Mouse (Mus musculus) ES-E14 (cell line): ENCODE data around the gene Sfxn3. TPM values are rescaled to one million over a fixed set of nuclear protein-coding genes. Genes with fewer than 3 reads are reported as not detected.
A peak's percentile ranks its signal among the peaks of the same experiment; 100 is the strongest.

Source experiments
- DNase-seq: peaks from one replicate; pipeline ENCODE4 v3.0.0-alpha.2; 2013; ENCODE audit warnings: low read depth, low spot score
- H3K27ac ChIP-seq: 2 replicates; pipeline ENCODE4 v1.5.1; 2012; ENCODE audit warnings: low read depth, mild to moderate bottlenecking, low read length, moderate library complexity, mixed read lengths; ENCODE audit not compliant: poor library complexity, insufficient read depth, severe bottlenecking
- H3K36me3 ChIP-seq: 2 replicates; pipeline ENCODE4 v1.6.1; 2012; ENCODE audit warnings: mild to moderate bottlenecking, low read length, moderate library complexity, mixed read lengths; ENCODE audit not compliant: control insufficient read depth, poor library complexity, insufficient read depth, severe bottlenecking
- H3K4me1 ChIP-seq, 2 experiments: fragments of 150-350 bp in 1 of 2; sonication (generic) in 1 of 2; 2 replicates each; pipeline ENCODE4 v1.6.1; 2012; ENCODE audit warnings: low read length in 2 of 2, mild to moderate bottlenecking in 1 of 2, mixed read lengths in 1 of 2; ENCODE audit not compliant: control insufficient read depth in 2 of 2, insufficient read depth in 2 of 2, poor library complexity in 1 of 2
- H3K4me3 ChIP-seq, 2 experiments: fragments of 150-350 bp in 1 of 2; sonication (generic) in 1 of 2; 2 replicates each; pipeline ENCODE4 v1.5.1; 2012; ENCODE audit warnings: low read length in 2 of 2, low read depth in 1 of 2, mild to moderate bottlenecking in 1 of 2, mixed read lengths in 1 of 2; ENCODE audit not compliant: insufficient read depth in 1 of 2, poor library complexity in 1 of 2, severe bottlenecking in 1 of 2
- H3K9ac ChIP-seq: 2 replicates; pipeline ENCODE4 v1.6.1; 2012; ENCODE audit warnings: low read depth, mild to moderate bottlenecking, low read length, mixed read lengths; ENCODE audit not compliant: poor library complexity, insufficient read depth, severe bottlenecking
- H3K9me3 ChIP-seq: fragments of 150-350 bp; sonication (generic); 2 replicates; pipeline ENCODE4 v1.6.1; 2012; ENCODE audit warnings: low read depth, mild to moderate bottlenecking, low read length; ENCODE audit not compliant: control insufficient read depth, insufficient read depth
- CHD2 ChIP-seq: IDR thresholded peaks from 2 replicates; pipeline ENCODE4 v1.6.1; 2014; ENCODE audit warnings: mild to moderate bottlenecking, low read depth, low read length, inconsistent platforms
- HCFC1 ChIP-seq: IDR thresholded peaks from 2 replicates; pipeline ENCODE4 v1.6.1; 2012; ENCODE audit warnings: low read length, inconsistent platforms, borderline replicate concordance; ENCODE audit not compliant: insufficient read depth
- MAFK ChIP-seq: IDR thresholded peaks from 2 replicates; pipeline ENCODE4 v1.6.1; 2014; ENCODE audit warnings: mild to moderate bottlenecking, low read depth, low read length, inconsistent platforms; ENCODE audit not compliant: insufficient read depth
- ZC3H11A ChIP-seq: IDR thresholded peaks from 2 replicates; pipeline ENCODE4 v1.6.1; 2012; ENCODE audit warnings: low read depth, mild to moderate bottlenecking, inconsistent platforms, low read length, borderline replicate concordance
- ZNF384 ChIP-seq: IDR thresholded peaks from 2 replicates; pipeline ENCODE4 v1.6.1; 2012; ENCODE audit warnings: low read depth, low read length, inconsistent platforms
- in situ Hi-C, 2 experiments: fragments of 600-800 bp; cut with MboI; formaldehyde crosslinking; loops; one replicate each; pipeline ENCODE4 v1.15.1; 2025; ENCODE audit warnings: low sequenced_read_pairs in 2 of 2, inconsistent platforms in 1 of 2; ENCODE audit not compliant: unreplicated experiment in 2 of 2
- total RNA-seq: library from RNA; depleted of rRNA; stranded (reverse); fragments of 300-350 nt; gene quantifications from 2 replicates; pipeline ENCODE4 v1.2.3, GENCODE M21; 2012

Sfxn3 gene
- total RNA-seq, 1 experiment = 7.1 TPM

DNA sequence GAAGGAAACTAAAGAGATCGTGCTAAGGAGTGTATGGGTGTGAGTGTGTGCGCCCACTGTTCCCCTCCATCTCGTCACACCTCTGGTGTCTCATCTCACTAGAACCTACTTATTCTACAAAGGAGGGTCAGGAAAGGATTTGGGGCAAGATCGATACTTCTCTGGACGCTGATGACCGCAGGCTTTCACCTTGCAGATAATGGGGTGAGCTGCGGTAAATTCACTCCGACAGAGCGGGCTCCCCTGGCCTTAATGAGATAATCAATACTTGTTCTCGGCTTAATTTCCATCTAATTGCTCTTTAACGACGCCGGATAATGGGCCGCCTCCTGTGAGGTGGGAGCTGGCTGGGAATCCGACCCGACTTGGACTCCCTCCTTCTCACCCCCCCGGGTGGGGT lies 19.9 kb downstream of the Sfxn3 start:
- H3K4me1 ChIP-seq = peaks cover 0 to 4% of the 10 kb centered on the region in 2 experiments; a peak in 1 of 4 replicates
- in situ Hi-C loops = no loop called here
- H3K4me3 ChIP-seq = peak overlapping the region in 1 of 2 experiments; percentile 27; a peak in 1 of 4 replicates
- no peaks in the 10 kb centered on the region for H3K36me3 ChIP-seq
- no peaks in the 10 kb centered on the region for H3K9me3 ChIP-seq
- TF ChIP-seq ZC3H11A = no peak
- TF ChIP-seq CHD2 = no peak
- no peak for TF ChIP-seq HCFC1
- no peak for TF ChIP-seq MAFK
- TF ChIP-seq ZNF384 = no peak
- 0 out of 2 replicates have a peak overlapping the region, but pooled peaks have one; percentile 35 for H3K9ac ChIP-seq
- no peak overlapping the region for H3K27ac ChIP-seq
- DNase-seq = no peak

DNA sequence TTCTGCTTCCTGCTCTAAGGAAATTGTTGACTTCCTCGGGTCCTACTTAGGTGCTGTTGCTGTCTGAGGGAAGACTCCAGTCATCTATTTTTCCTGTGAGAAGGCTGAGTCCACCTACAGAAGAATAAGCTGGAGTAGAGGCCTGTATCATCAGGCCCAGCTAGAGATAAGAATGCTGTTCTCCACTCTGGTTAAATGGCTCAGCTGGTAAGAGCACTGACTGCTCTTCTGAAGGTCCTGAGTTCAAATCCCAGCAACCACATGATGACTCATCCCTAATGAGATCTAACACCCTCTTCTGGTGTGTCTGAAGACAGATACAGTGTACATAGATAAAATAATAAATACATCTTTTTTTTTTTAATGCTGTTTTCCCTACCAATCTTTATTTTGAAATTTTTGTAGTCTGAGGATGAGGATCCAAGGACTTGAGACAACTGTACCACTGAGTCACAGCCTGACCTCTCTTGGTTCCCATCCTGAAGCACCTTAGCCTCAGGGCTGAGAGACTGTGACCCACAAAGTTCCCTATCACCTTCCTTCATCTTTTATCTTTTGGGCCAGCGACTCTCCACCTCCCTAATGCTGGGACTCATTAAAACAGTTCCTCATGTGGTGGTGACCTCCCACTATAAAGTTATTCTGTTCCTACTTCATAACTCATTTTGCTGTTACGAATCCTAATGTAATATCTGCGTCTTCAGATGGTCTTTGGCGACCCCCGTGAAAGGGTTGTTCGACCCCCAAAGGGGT lies 20.6 kb downstream of the Sfxn3 start:
- DNase-seq = no peak
- Histone ChIP-seq H3K9ac (no peak overlapping the region), H3K36me3 (no peaks in the 10 kb centered on the region), H3K9me3 (no peaks in the 10 kb centered on the region), H3K4me1 (peaks cover 0 to 4% of the 10 kb centered on the region in 2 experiments; a peak in 1 of 4 replicates), H3K4me3 (no peak overlapping the region), H3K27ac (no peak overlapping the region)
- in situ Hi-C loops = no loop called here
- TF ChIP-seq MAFK (no peak), CHD2 (no peak)

- H3K36me3 ChIP-seq = no peaks in the 10 kb centered on the region
- no peak for TF ChIP-seq ZNF384
- no peak for TF ChIP-seq CHD2
- TF ChIP-seq HCFC1 = no peak
- TF ChIP-seq MAFK = 0 out of 2 replicates have a peak, but pooled peaks have one; percentile 39
- TF ChIP-seq ZC3H11A = no peak
- H3K9ac ChIP-seq = peak overlapping the region; percentile 91
- DNase-seq = peak; percentile 74
- no peak overlapping the region for H3K27ac ChIP-seq
- H3K4me1 ChIP-seq = peaks cover 0 to 2% of the 10 kb centered on the region in 2 experiments; a peak in 1 of 4 replicates
- H3K4me3 ChIP-seq = peak overlapping the region; percentile 63 to 78
- H3K9me3 ChIP-seq = no peaks in the 10 kb centered on the region
- in situ Hi-C loops = no loop called here
Measured at GRCm38 (mm10) chr19:45073871-45074542, 26.7 kb downstream of the Sfxn3 start.

- in situ Hi-C loops = no loop called here
Measured at GRCm38 (mm10) chr19:45074580-45075322, 27.4 kb downstream of the Sfxn3 start, which contains the start of gene Kazald1. Kazald1 (plus strand) TSS chr19:45075241.

More at GRCm38 (mm10) chr19:45074580-45075322, 27.4 kb downstream of the Sfxn3 start, which contains the start of gene Kazald1:
- no peaks in the 10 kb centered on the region for H3K36me3 ChIP-seq
- DNase-seq = peak; percentile 80
- TF ChIP-seq MAFK = no peak
- peak; percentile 99 for TF ChIP-seq CHD2
- peak within 1 kb of the TSS; percentile 91 for H3K9ac ChIP-seq
- peak within 1 kb of the TSS; percentile 83 for H3K27ac ChIP-seq
- H3K4me1 ChIP-seq = peaks cover 0 to 2% of the 10 kb centered on the region in 2 experiments; a peak in 1 of 4 replicates
- peak within 1 kb of the TSS; percentile 72 to 78 for H3K4me3 ChIP-seq
- no peaks in the 10 kb centered on the region for H3K9me3 ChIP-seq
